Mouse (Mus musculus) cortical plate, adult 2 months (tissue): ENCODE data around the gene Ttc9c.

Source experiments
- CTCF ChIP-seq: fragments of 200-500 bp; IDR thresholded peaks from 2 replicates; pipeline ENCODE4 v1.5.1; 2011; ENCODE audit warnings: mild to moderate bottlenecking, control low read depth, low read length; ENCODE audit not compliant: insufficient read depth; ENCODE audit errors: extremely low read depth
- POLR2A ChIP-seq: fragments of 200-500 bp; IDR thresholded peaks from 2 replicates; pipeline ENCODE4 v1.6.1; 2011; ENCODE audit warnings: mild to moderate bottlenecking, low read length, control low read depth; ENCODE audit not compliant: insufficient read depth; ENCODE audit errors: extremely low read depth

GRCm38 (mm10) chr19:8832971-8833370 is 13.8 kb upstream of the Ttc9c start:
- no peak for TF ChIP-seq CTCF
- no peak for TF ChIP-seq POLR2A
